Mouse (Mus musculus): ENCODE measurements at regions not wholly inside any gene's neighbourhood (a gene's known extent, or its start where the extent isn't known, plus 50 kb on each side); places are given as distances from the start of the nearest gene placed in this dataset.

DNA sequence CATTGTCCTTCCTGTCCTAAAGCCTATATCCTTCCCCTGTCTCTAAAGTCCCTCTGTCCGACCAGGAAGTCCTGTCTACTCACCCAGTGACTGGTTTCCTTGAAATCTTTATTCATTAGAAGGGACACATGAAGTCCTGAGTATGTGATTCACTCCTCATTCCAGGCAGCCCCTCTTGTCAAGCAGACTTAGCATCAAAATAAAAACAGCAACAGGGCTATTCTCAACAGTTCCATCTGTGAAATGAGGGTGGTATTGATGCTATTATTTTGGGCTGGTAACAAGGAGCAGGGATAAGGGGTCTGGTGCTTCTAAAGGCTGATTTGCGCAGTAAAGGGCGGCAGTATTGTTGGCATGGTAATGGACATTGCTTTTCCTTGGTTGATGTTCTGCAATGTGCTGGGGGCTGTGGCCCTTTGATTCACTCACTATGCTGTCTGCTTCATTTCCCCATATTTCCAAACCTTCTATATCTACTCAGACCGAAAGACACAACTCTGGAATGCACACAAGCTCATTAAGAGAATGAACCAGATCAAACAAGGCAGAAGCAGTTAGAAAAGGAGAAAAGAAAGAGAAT, 2955.6 kb upstream of the Lrrc6 start:
- H3K4me2 ChIP-seq (ENCODE audit: insufficient read depth, low read depth, poor library complexity, severe bottlenecking), result no peak overlapping the region
- H3K4me3 ChIP-seq (replicated peaks in 1 of 3; ENCODE audit: low read depth in 2 of 3, low read length in 2 of 3, poor library complexity in 1 of 3), result no peak overlapping the region
- no peaks in the 10 kb centered on the region for H3K79me2 ChIP-seq (replicated peaks; ENCODE audit: control insufficient read depth, extremely low read depth, insufficient read depth, poor library complexity, severe bottlenecking)
- H3K9me3 ChIP-seq (replicated peaks; ENCODE audit: low read length), result peaks cover 44% of the 10 kb centered on the region
- TF ChIP-seq MYC (IDR thresholded peaks at IDR 0.05; ENCODE audit: low read depth, low read length) (no peak), HCFC1 (IDR thresholded peaks at IDR 0.05; ENCODE audit: low read depth, low read length) (no peak), KAT2A (IDR thresholded peaks at IDR 0.05; ENCODE audit: insufficient replicate concordance, low read length) (no peak), ETS1 (conservative IDR thresholded peaks at IDR 0.05; ENCODE audit: low read depth, low read length) (no peak), NELFE (IDR thresholded peaks at IDR 0.05; ENCODE audit: low read depth, low read length) (no peak), USF1 (IDR thresholded peaks at IDR 0.05; ENCODE audit: low read depth, low read length) (no peak), BHLHE40 (IDR thresholded peaks at IDR 0.05; ENCODE audit: low read depth, low read length) (no peak), GABPA (IDR thresholded peaks at IDR 0.05; ENCODE audit: insufficient replicate concordance, low read depth, low read length) (no peak), ZNF384 (IDR thresholded peaks at IDR 0.05; ENCODE audit: low read depth, low read length) (no peak), JUND (conservative IDR thresholded peaks at IDR 0.05; ENCODE audit: low read depth, low read length) (no peak), RCOR1 (conservative IDR thresholded peaks at IDR 0.05; ENCODE audit: low read depth, low read length) (no peak), MAZ (IDR thresholded peaks at IDR 0.05; ENCODE audit: low read depth, low read length) (no peak), TBP (conservative IDR thresholded peaks at IDR 0.05; ENCODE audit: low read depth, low read length) (no peak), EP300 (IDR thresholded peaks at IDR 0.05; ENCODE audit: low read length) (no peak)
- H3K4me1 ChIP-seq (ENCODE audit: control insufficient read depth in 1 of 2, insufficient read depth in 2 of 2), result no peaks in the 10 kb centered on the region
- no peak overlapping the region for H3K27ac ChIP-seq (ENCODE audit: insufficient read depth, low read depth)
- no peaks in the 10 kb centered on the region for H3K27me3 ChIP-seq (replicated peaks)
- in situ Hi-C loops (cut with MboI; ENCODE audit: low pct_ligation_motif_present, low pct_unique_long_range_greater_than_20kb, low sequenced_read_pairs) (no loop called here), dilution Hi-C loops (cut with MboI; ENCODE audit: extremely low pct_ligation_motif_present, extremely low pct_unique_long_range_greater_than_20kb, low sequenced_read_pairs) (no loop called here)
- H3K36me3 ChIP-seq (replicated peaks in 1 of 2; ENCODE audit: control insufficient read depth in 1 of 2, insufficient read depth in 1 of 2, low read length in 1 of 2), result no peaks in the 10 kb centered on the region
- H3K9ac ChIP-seq (ENCODE audit: insufficient read depth, low read depth), result no peak overlapping the region
- no peak for DNase-seq (ENCODE audit: extremely low read depth)

DNA sequence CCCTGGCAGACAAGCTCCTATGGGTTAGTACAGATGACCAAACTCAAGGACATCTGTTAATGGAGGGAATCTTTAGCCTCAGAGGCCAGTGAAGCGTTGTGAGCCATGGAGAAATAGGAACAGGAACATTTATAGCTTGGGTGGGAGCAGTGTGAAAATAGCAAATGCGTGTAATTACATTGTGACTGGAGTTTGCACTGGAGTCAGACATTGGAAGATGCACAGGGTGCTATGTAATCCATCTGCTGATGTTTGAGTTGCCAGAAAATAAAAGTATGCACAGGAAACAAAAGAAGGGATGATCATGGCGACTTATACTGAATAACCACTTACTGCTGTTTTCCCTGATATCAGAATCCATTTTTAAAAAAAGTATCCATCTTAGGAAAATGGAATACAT, 2940.3 kb upstream of the Lrrc6 start:
- Histone ChIP-seq H3K27ac (ENCODE audit: insufficient read depth, low read depth) (no peak overlapping the region), H3K27me3 (replicated peaks) (no peaks in the 10 kb centered on the region), H3K79me2 (replicated peaks; ENCODE audit: control insufficient read depth, extremely low read depth, insufficient read depth, poor library complexity, severe bottlenecking) (no peaks in the 10 kb centered on the region), H3K4me1 (ENCODE audit: control insufficient read depth in 1 of 2, insufficient read depth in 2 of 2) (no peaks in the 10 kb centered on the region), H3K9me3 (replicated peaks; ENCODE audit: low read length) (peaks cover 40% of the 10 kb centered on the region), H3K4me2 (ENCODE audit: insufficient read depth, low read depth, poor library complexity, severe bottlenecking) (no peak overlapping the region), H3K9ac (ENCODE audit: insufficient read depth, low read depth) (no peak overlapping the region), H3K4me3 (replicated peaks in 1 of 3; ENCODE audit: low read depth in 2 of 3, low read length in 2 of 3, poor library complexity in 1 of 3) (no peak overlapping the region), H3K36me3 (replicated peaks in 1 of 2; ENCODE audit: control insufficient read depth in 1 of 2, insufficient read depth in 1 of 2, low read length in 1 of 2) (no peaks in the 10 kb centered on the region)
- dilution Hi-C loops (cut with MboI; ENCODE audit: extremely low pct_ligation_motif_present, extremely low pct_unique_long_range_greater_than_20kb, low sequenced_read_pairs) (no loop called here), in situ Hi-C loops (cut with MboI; ENCODE audit: low pct_ligation_motif_present, low pct_unique_long_range_greater_than_20kb, low sequenced_read_pairs) (no loop called here)
- TF ChIP-seq HCFC1 (IDR thresholded peaks at IDR 0.05; ENCODE audit: low read depth, low read length) (no peak), ETS1 (conservative IDR thresholded peaks at IDR 0.05; ENCODE audit: low read depth, low read length) (no peak), UBTF (IDR thresholded peaks at IDR 0.05; ENCODE audit: low read depth, low read length) (no peak), BHLHE40 (IDR thresholded peaks at IDR 0.05; ENCODE audit: low read depth, low read length) (no peak), CHD1 (IDR thresholded peaks at IDR 0.05; ENCODE audit: low read depth, low read length) (no peak), MXI1 (IDR thresholded peaks at IDR 0.05; ENCODE audit: low read depth, low read length) (no peak), ZNF384 (IDR thresholded peaks at IDR 0.05; ENCODE audit: low read depth, low read length) (no peak), ZC3H11A (IDR thresholded peaks at IDR 0.05; ENCODE audit: low read depth, low read length) (no peak)
- DNase-seq (ENCODE audit: extremely low read depth), result no peak
